Mouse (Mus musculus): ENCODE results near the gene Gm49358.

DNA sequence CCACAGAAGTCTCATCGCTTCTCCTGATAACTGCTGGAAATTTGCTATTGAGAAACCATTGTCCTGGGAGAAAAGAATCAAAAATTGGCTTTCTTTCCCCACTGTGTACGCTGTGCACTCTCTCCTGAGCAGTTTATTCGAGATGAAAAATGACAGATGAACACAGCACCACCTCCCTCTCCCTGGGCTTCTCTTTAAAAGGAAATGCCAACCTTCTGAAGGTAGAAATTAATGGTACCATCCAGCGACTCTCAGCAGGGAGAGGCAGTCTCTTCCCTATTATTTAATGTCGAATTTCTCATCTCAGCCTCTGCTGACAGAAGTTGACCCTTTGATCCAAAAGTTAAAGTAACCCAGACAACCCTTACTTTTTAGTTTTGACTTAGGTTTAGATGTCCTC lies 5.4 kb downstream of the Gm49358 start:
- no peak for TF ChIP-seq POLR2A (IDR thresholded peaks at IDR 0.05; ENCODE audit: low read depth, low read length)
- no peak for TF ChIP-seq CTCF (IDR thresholded peaks at IDR 0.05; ENCODE audit: extremely low read depth, insufficient read length, insufficient replicate concordance, low read depth, low read length)
